Mouse (Mus musculus) brain, embryonic 14.5 days (tissue): ENCODE results near the gene Cyp2s1. TPM values are rescaled to one million over a fixed set of nuclear protein-coding genes. Genes with fewer than 3 reads are reported as not detected.
"Not testable (repeated sequence)": the region's sequence is repeated elsewhere in the genome, so short reads cannot be mapped to it uniquely, and the experiment has no call there.

Experiments used
- DNase-seq: peaks from one replicate; pipeline ENCODE4 v3.0.0-alpha.2; 2011; ENCODE audit warnings: low read depth
- CTCF ChIP-seq: fragments of 200-500 bp; IDR thresholded peaks from 2 replicates; pipeline ENCODE4 v1.5.1; 2012; ENCODE audit warnings: inconsistent platforms, mild to moderate bottlenecking, moderate library complexity, borderline replicate concordance; ENCODE audit not compliant: insufficient read depth, insufficient read length; ENCODE audit errors: extremely low read depth
- POLR2A ChIP-seq: fragments of 200-500 bp; IDR thresholded peaks from 2 replicates; pipeline ENCODE4 v1.6.1; 2012; ENCODE audit warnings: mild to moderate bottlenecking, inconsistent platforms, borderline replicate concordance; ENCODE audit not compliant: poor library complexity, insufficient read depth, insufficient read length, severe bottlenecking; ENCODE audit errors: extremely low read depth
- polyA plus RNA-seq: library from polyadenylated mRNA; depleted of rRNA; stranded (reverse); fragments of >200 nt; gene quantifications from 2 replicates; pipeline ENCODE4 v1.2.3, GENCODE M21; 2012

The Cyp2s1 gene
- polyA plus RNA-seq, 1 experiment: 2.0 TPM

DNA sequence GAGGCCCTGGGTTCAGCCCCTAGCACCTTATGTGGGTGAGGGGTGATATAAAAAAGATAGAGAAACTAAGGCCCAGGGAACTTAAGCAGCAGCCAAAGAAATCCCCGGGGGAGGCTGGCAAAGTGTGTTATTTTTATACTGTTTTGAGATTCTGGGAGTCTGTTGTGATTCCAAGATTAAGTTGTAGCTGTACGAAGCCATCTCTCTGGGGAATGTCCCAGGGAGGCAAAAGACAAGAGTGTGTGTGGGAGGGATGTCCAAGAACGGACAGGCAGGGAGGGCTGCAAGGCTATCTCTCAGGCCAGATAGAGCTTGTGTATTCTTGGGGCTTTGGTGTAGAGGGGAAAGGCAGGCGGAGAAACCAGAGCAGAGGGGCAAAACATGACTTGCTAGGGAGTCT, 11.9 kb downstream of the Cyp2s1 start:
- TF ChIP-seq CTCF (no peak), POLR2A (no peak)
- no peak for DNase-seq

DNA sequence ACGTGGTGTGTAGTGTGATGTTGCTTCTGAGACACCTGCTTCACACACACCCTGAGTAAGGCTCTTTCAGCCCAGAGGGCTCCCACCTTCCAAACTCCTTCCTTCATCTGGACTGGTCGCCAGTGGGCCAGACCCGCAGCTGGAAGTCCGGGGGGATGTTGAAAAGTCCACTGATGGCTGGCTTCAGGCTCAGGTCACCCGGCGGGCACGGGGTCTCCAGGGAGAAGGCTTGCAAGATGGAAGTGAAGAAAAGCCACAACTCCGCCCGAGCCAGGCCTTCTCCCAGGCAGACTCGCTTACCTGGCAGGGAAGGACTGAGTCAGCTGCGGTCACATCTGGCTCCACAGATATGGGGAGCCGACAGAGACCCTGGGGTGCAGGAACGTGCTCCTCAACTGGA, 13.3 kb downstream of the Cyp2s1 start:
- DNase-seq: no peak
- TF ChIP-seq CTCF: no peak
- TF ChIP-seq POLR2A: no peak

DNA sequence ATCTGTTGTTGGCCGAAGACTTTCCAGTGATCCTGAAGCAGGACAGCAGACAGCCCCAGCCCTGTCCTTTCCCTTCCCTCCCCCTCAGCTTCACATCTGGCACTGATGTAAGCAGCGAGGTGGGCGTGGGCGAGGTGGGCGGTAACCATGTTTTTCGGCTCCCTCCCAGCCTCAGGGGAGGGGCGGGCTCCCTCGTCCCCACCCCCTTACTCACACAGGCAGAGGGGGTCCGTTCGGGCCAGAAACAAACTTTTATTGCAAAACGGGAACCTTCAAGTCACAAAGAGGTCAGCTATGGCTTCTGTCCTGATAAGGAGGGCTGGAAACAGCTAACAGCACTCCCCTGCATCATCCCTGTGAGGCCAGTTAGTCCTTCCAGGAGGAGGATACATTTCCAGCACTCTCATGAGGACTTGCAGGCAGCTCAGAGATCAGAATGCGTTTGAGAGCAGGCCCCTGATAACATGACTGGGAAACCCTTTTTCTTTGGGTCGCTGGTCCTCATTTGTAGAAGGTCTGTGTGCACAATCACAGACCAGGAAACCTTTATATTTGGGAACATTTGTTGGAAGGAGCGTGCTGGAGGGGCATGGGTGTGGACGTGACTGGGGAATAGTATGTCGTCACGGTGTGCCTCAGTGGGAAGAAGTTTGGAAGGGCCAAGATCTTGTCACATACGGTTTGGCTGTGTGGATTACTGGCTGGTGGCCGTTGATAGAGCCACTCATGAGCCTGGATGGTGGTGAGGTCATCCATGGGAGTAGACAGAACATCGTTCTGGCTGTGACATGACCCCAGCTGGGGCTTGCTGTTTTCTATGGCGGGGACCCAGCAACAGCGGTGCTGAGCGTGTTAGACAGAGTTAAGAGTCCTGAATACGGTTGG, 14.2 kb downstream of the Cyp2s1 start:
- peak; percentile 21 for DNase-seq

DNA sequence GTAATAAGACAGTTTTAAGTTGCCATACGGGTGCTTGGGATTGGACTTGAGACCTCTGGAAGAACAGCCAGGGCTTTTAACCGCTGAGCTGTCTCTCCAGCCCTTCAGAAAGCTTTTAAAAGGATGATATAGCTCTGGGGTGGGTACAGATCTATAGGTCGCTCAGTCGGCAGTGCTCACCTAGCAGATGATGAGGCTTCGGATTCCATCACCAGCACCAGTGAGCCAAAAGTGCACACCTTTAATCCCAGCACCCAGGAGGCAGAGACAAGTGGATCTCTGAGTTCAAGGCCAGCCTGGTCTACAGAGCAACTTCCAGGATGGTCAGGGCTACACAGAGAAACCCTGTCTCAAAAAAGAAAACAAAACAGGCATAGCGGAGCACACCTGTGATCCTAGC, 15.7 kb downstream of the Cyp2s1 start:
- TF ChIP-seq POLR2A (no peak), CTCF (no peak)
- DNase-seq: no peak

More for the DNA sequence above, 14.2 kb downstream of the Cyp2s1 start:
- TF ChIP-seq CTCF (no peak), POLR2A (no peak)

DNA sequence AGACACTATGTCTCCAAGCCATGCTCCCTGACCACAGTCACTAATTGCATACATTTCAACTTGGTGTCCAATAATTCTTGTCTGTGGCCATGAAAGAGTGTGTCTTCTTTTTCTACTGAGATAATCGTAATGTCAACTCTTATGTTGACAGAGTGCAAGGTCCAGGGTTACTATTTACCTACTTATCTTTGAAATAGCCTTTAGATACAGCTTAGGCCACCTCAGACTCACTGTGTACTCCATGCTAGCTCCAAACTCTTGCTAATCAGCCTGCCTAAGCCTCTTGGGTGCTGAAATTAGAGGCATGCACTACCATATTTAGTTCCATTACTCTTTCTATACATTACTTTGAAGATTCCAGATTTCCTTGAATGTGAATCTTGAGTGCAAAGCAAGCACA, 17.3 kb downstream of the Cyp2s1 start:
- TF ChIP-seq CTCF (no peak), POLR2A (no peak)
- DNase-seq: no peak

DNA sequence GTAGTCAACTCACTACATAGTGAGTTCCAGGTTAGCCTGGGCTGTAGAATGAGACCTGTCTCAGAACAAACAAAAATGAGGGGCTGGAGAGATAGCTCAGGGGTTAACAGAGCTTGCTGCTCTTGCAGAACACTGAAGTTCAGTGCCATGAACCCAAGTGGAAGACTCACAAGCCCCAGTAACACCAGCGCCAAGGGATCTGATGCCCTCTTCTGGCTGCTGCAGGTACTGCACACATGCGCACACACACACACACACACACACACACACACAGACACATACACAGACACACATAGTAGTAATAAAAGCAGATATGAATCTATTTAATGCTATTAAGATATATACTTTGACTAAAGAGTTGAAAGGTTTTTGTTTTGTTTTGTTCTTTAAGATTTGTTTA, 18.2 kb downstream of the Cyp2s1 start:
- no peak for DNase-seq
- peak; percentile 20; the same call in 1 of the 2 replicates for TF ChIP-seq CTCF
- TF ChIP-seq POLR2A: no peak

DNA sequence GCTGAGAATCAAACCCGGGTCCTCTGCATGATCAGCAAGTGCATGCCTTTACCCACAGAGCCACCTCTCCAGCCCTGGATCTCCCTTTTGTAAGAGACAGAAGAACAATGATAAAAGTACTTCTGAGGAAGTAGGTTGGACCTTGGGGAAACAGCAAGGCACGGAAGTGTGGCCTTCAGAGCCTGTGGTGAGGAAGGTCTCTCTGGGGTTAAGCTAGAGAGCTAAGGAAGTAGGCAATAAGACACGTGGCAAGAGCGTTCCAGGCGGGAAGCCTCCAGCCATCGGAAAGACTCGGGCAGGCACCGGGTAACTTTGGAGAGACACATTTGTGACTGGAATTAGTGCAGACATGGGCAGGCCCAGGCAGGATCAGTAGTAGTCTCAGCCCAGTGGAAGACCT, 21.9 kb downstream of the Cyp2s1 start:
- TF ChIP-seq POLR2A: no peak
- no peak for TF ChIP-seq CTCF
- no peak for DNase-seq

DNA sequence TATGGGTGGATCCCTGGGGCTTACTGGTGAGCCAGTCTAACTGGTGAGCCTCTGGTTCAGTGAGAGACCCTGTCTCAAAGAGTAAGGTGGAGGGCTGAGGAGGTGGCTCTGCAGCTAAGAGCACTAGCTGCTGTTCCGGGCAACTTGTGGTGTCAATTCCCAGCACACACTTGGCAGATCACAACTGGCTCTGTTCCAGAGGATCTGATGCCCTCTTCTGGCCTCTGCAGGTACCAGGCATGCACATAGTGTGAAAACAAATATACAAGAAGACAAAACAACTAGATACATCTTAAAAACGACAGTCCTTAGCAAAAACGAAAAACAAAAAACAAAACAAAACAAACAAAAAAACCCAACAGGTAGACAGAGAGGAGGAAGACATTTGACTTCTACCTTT, 23.0 kb downstream of the Cyp2s1 start:
- DNase-seq: no peak
- TF ChIP-seq CTCF (no peak), POLR2A (no peak)

DNA sequence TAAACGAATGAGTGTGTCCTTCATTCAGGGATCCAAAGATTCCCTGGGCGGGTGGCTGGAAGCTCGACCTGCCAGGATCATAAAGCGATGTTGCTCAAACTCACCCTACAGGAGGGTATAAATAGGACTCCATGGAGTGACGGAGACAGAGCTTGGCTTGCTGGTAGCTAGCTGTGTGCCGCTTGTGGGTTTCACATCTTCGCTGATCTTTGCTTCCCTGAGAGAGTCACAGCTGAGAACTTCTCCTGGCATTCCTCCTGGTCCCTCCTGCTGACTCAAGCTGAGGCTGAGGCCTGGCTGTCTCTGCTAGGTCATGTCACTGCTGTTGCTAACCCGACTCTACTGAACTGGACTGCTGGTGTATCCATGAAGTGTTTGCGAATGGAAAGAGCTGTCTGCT, 23.7 kb downstream of the Cyp2s1 start:
- not testable (repeated sequence) for DNase-seq

DNA sequence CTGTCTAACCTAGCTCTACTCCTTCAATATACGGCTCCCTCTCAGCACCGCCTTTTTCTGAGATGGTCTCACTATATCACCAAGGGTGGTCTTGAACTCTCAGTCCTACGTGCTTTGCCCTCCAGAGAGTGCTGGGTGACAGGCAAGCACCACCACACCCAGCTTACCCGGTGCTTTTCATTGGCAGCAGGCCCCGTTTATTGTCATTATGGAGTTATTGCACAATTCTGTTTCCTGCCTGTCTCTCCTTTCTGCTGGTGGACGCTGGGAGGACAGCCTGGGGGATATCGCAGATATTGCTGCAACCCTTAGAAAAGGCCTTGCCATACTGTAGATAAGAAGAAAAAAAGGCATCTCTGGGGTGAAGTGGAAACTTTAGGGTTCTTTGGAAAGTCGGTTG, 26.1 kb downstream of the Cyp2s1 start:
- no peak for TF ChIP-seq CTCF
- DNase-seq: no peak

DNA sequence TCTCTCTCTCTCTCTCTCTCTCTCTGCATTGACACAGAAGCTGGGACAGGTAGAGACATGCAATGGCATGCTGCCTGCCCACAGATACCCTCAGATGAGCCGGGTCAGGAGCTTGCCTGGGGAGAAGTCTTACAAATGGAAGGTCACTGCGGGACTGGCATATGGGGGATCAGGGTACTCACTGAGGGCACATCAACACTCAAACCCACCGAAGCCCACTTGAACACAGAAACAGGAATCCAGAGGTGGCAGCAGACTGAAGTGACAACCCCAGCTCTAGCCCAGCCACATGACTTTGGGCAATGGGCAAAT, 27.6 kb downstream of the Cyp2s1 start:
- no peak for TF ChIP-seq CTCF
- TF ChIP-seq POLR2A: no peak
- no peak for DNase-seq

DNA sequence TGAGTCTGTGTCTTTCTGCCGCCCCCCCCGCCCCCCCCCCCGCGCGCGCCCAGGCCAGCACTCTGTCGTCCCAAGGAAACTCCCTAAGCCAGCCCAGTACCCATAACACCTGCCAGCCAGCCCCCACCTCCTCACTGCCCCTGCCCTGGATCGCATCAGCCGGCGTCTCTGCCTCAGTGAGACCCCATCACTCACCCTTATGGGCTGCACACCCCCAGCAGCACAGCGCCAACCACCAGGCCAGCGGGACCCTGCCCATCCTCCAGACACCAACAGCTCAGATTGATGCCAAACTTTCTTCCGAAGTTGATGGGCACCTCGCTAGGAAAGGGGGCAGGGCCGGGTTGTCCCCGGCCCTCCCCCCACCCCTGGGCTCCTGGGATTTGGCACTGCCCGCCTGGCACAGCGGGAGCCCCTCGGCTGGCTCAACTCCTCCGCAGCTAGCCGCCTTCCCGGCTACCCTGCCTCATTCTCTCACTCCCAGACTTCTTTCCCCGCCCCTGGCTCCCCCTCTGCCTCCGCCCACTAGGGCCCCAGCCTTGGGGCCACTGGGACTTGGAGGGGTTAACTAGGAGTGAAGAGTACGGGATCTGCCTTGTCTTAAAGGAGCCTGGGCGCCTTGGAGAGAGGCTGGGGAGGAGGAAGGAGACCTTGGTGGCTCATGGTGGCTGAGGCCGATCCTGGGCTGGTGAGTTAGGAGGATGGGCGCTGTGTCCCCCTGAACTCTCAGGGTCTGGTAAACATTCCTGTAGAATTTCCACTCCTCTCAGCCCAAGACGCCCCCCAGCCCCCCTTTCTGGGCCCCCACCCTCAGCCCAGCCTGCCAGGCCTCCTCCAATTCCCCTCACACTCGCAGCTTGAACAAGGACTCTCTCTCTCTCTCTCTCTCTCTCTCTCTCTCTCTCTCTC, 28.2 kb downstream of the Cyp2s1 start, which contains the start of gene Axl:
TSS of gene Axl (minus strand) at position 486 of the 909 bp plus-strand sequence.
- no peak for TF ChIP-seq CTCF
- peak; percentile 16; the same call in 1 of the 2 replicates for TF ChIP-seq POLR2A
- DNase-seq: peak; percentile 89
